Mouse (Mus musculus) myocyte (in vitro differentiated cells): Measurements from ENCODE around the gene Gen1. TPM values are rescaled to one million over a fixed set of nuclear protein-coding genes. Genes with fewer than 3 reads are reported as not detected.

Experiments
- H3K27me3 ChIP-seq: one replicate; pipeline ENCODE4 v1.6.1; 2011; ENCODE audit not compliant: control insufficient read depth, insufficient read depth, insufficient read length
- H3K36me3 ChIP-seq: one replicate; pipeline ENCODE4 v1.6.1; 2011; ENCODE audit not compliant: control insufficient read depth, insufficient read depth
- H3K4me2 ChIP-seq: one replicate; pipeline ENCODE4 v1.6.1; 2011; ENCODE audit warnings: low read depth, control low read depth
- H3K4me3 ChIP-seq: one replicate; pipeline ENCODE4 v1.5.1; 2011; ENCODE audit warnings: mild to moderate bottlenecking, control low read depth, moderate library complexity
- H3K79me2 ChIP-seq: one replicate; pipeline ENCODE4 v1.6.1; 2011; ENCODE audit not compliant: control insufficient read depth, insufficient read depth
- H3ac ChIP-seq: one replicate; pipeline ENCODE4 v1.6.1; 2011; ENCODE audit not compliant: control insufficient read depth, insufficient read length
- CEBPB ChIP-seq: IDR thresholded peaks from 2 replicates; pipeline ENCODE4 v1.6.1; 2011; ENCODE audit warnings: mild to moderate bottlenecking, moderate library complexity; ENCODE audit not compliant: poor library complexity, insufficient read depth, severe bottlenecking
- E2F4 ChIP-seq: IDR thresholded peaks from one replicate; pipeline ENCODE4 v1.6.1; 2011; ENCODE audit warnings: mild to moderate bottlenecking, control low read depth, moderate library complexity; ENCODE audit not compliant: insufficient read depth
- MAX ChIP-seq: IDR thresholded peaks from one replicate; pipeline ENCODE4 v1.6.1; 2011; ENCODE audit warnings: low read depth, mild to moderate bottlenecking, control low read depth
- MYOD1 ChIP-seq, 3 experiments: IDR thresholded peaks; one replicate each; pipeline ENCODE4 v1.6.1; 2011; ENCODE audit warnings: control low read depth in 2 of 3, low read depth in 2 of 3, mild to moderate bottlenecking in 2 of 3, moderate library complexity in 1 of 3; ENCODE audit not compliant: insufficient read length in 2 of 3, control insufficient read depth in 1 of 3
- MYOG ChIP-seq, 3 experiments: IDR thresholded peaks; one replicate each; pipeline ENCODE4 v1.6.1; 2011; ENCODE audit warnings: control low read depth in 2 of 3, low read depth in 2 of 3, mild to moderate bottlenecking in 2 of 3; ENCODE audit not compliant: insufficient read length in 2 of 3, control insufficient read depth in 1 of 3, insufficient read depth in 1 of 3
- POLR2A ChIP-seq: IDR thresholded peaks from one replicate; pipeline ENCODE4 v1.6.1; 2011; ENCODE audit warnings: low read depth, mild to moderate bottlenecking, control low read depth, moderate library complexity; ENCODE audit not compliant: insufficient read length
- POLR2AphosphoS2 ChIP-seq: IDR thresholded peaks from one replicate; pipeline ENCODE4 v1.6.1; 2011; ENCODE audit warnings: low read depth, control low read depth; ENCODE audit not compliant: insufficient read length
- REST ChIP-seq: IDR thresholded peaks from one replicate; pipeline ENCODE4 v1.6.1; 2011; ENCODE audit warnings: mild to moderate bottlenecking, control low read depth, moderate library complexity; ENCODE audit not compliant: insufficient read depth, insufficient read length
- SRF ChIP-seq: IDR thresholded peaks from one replicate; pipeline ENCODE4 v1.6.1; 2011; ENCODE audit warnings: low read depth; ENCODE audit not compliant: control insufficient read depth, insufficient read length
- TCF12 ChIP-seq: IDR thresholded peaks from one replicate; pipeline ENCODE4 v1.6.1; 2011; ENCODE audit warnings: mild to moderate bottlenecking, control low read depth; ENCODE audit not compliant: poor library complexity, insufficient read depth, severe bottlenecking
- TCF3 ChIP-seq: IDR thresholded peaks from one replicate; pipeline ENCODE4 v1.6.1; 2011; ENCODE audit warnings: low read depth, control low read depth; ENCODE audit not compliant: insufficient read length
- USF1 ChIP-seq: IDR thresholded peaks from one replicate; pipeline ENCODE4 v1.6.1; 2011; ENCODE audit warnings: low read depth, mild to moderate bottlenecking, control low read depth, moderate library complexity
- polyA plus RNA-seq: library from polyadenylated mRNA; unstranded; fragments of >200 nt; fragmentation: generic; extraction: Trizol; gene quantifications from one replicate; pipeline ENCODE4 v1.2.1, GENCODE M21; 2012; ENCODE audit warnings: missing spikeins

The Gen1 gene
- polyA plus RNA-seq, 1 experiment = 1.8 TPM

GRCm38 (mm10) chr12:11214776-11215175, 50.8 kb downstream of the Gen1 start:
- Histone ChIP-seq H3K4me3 (no peak overlapping the region), H3K27me3 (no peaks in the 10 kb centered on the region), H3K36me3 (no peaks in the 10 kb centered on the region), H3K79me2 (no peaks in the 10 kb centered on the region), H3ac (no peak overlapping the region), H3K4me2 (no peak overlapping the region)
- no peak for TF ChIP-seq MYOD1 (IDR thresholded peaks at IDR 0.05; ENCODE audit: control insufficient read depth in 1 of 3, insufficient read length in 2 of 3, low read depth in 2 of 3)
- TF ChIP-seq SRF = no peak
- no peak for TF ChIP-seq CEBPB
- no peak for TF ChIP-seq USF1
- TF ChIP-seq MAX = no peak
- TF ChIP-seq POLR2AphosphoS2 = no peak
- no peak for TF ChIP-seq TCF3
- no peak for TF ChIP-seq E2F4
- no peak for TF ChIP-seq TCF12
- no peak for TF ChIP-seq REST
- no peak for TF ChIP-seq POLR2A
- no peak for TF ChIP-seq MYOG (IDR thresholded peaks at IDR 0.05; ENCODE audit: control insufficient read depth in 1 of 3, insufficient read depth in 1 of 3, insufficient read length in 2 of 3, low read depth in 2 of 3)

GRCm38 (mm10) chr12:11212881-11213280, 52.7 kb downstream of the Gen1 start:
- no peaks in the 10 kb centered on the region for H3K79me2 ChIP-seq
- H3K4me3 ChIP-seq = no peak overlapping the region
- H3K4me2 ChIP-seq = no peak overlapping the region
- H3ac ChIP-seq = no peak overlapping the region
- no peaks in the 10 kb centered on the region for H3K36me3 ChIP-seq
- H3K27me3 ChIP-seq = no peaks in the 10 kb centered on the region
- TF ChIP-seq SRF (no peak), E2F4 (no peak), CEBPB (no peak), POLR2AphosphoS2 (no peak), TCF3 (no peak), POLR2A (no peak), USF1 (no peak), MAX (no peak), TCF12 (no peak), MYOD1 (IDR thresholded peaks at IDR 0.05; ENCODE audit: control insufficient read depth in 1 of 3, insufficient read length in 2 of 3, low read depth in 2 of 3) (no peak), MYOG (IDR thresholded peaks at IDR 0.05; ENCODE audit: control insufficient read depth in 1 of 3, insufficient read depth in 1 of 3, insufficient read length in 2 of 3, low read depth in 2 of 3) (no peak), REST (no peak)

DNA sequence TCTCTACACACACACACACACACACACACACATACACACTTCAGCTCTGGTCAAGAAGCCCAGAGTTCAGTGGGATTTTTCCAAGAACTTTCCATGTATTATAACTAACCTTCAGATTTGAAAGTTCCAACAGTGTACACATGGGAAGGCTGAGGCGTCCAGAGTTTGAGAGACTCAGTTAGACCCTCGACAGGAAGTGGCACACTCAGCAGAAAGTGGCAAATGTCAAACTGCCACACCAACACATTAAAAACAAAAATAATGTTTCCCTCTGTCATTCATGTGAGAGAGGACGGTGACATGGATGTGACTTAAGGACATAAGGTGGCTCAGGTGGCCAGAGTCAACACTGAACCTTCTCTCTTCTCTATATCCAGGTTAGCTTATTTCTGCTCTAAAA, 55.2 kb downstream of the Gen1 start:
- TF ChIP-seq E2F4 (no peak), MAX (no peak), TCF3 (no peak), CEBPB (no peak), MYOG (IDR thresholded peaks at IDR 0.05; ENCODE audit: control insufficient read depth in 1 of 3, insufficient read depth in 1 of 3, insufficient read length in 2 of 3, low read depth in 2 of 3) (no peak), REST (no peak), POLR2A (no peak), MYOD1 (IDR thresholded peaks at IDR 0.05; ENCODE audit: control insufficient read depth in 1 of 3, insufficient read length in 2 of 3, low read depth in 2 of 3) (no peak)
- Histone ChIP-seq H3K79me2 (no peaks in the 10 kb centered on the region), H3K4me3 (no peak overlapping the region), H3K36me3 (no peaks in the 10 kb centered on the region), H3ac (no peak overlapping the region), H3K4me2 (no peak overlapping the region), H3K27me3 (no peaks in the 10 kb centered on the region)

- no peaks in the 10 kb centered on the region for H3K79me2 ChIP-seq
- no peak overlapping the region for H3ac ChIP-seq
- no peak overlapping the region for H3K4me2 ChIP-seq
- TF ChIP-seq E2F4 = no peak
- TF ChIP-seq CEBPB = no peak
- TF ChIP-seq POLR2AphosphoS2 = no peak
- TF ChIP-seq MYOD1 (IDR thresholded peaks at IDR 0.05; ENCODE audit: control insufficient read depth in 1 of 3, insufficient read length in 2 of 3, low read depth in 2 of 3) = no peak
- no peak for TF ChIP-seq POLR2A
- TF ChIP-seq USF1 = no peak
- TF ChIP-seq TCF3 = no peak
- TF ChIP-seq REST = no peak
- no peak for TF ChIP-seq MYOG (IDR thresholded peaks at IDR 0.05; ENCODE audit: control insufficient read depth in 1 of 3, insufficient read depth in 1 of 3, insufficient read length in 2 of 3, low read depth in 2 of 3)
- no peak for TF ChIP-seq TCF12
- no peak for TF ChIP-seq MAX
- no peak for TF ChIP-seq SRF
- H3K36me3 ChIP-seq = no peaks in the 10 kb centered on the region
- no peaks in the 10 kb centered on the region for H3K27me3 ChIP-seq
- H3K4me3 ChIP-seq = no peak overlapping the region
Observed at GRCm38 (mm10) chr12:11209636-11210035, 56.0 kb downstream of the Gen1 start.

DNA sequence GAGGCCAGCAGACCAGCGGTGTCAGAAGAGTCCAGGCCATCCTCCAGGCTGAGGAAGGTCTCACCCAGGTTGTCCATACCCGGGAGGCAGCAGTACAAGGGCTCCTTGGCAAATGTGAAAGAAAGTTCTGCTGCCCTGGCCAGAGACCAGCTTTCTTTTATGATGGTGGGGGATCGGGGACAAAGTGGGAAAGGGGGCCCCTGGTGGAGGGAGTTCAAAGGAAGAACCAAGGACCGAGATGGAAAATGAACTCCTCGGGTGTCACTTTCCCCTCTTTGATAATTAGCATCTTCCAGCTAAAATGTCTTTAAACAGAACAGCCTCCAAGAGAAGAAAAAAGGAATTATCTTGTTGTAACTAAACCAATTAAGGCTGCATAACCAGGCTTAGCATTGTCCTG, 56.7 kb downstream of the Gen1 start, which contains the start of gene Msgn1:
TSS of gene Msgn1 (minus strand) at position 101 of the 400 bp plus-strand sequence.
- Histone ChIP-seq H3K4me2 (no peak within 1 kb of the TSS), H3K79me2 (no peaks in the 10 kb centered on the region), H3K36me3 (no peaks in the 10 kb centered on the region), H3K4me3 (no peak within 1 kb of the TSS), H3ac (no peak within 1 kb of the TSS), H3K27me3 (no peaks in the 10 kb centered on the region)
- TF ChIP-seq REST (no peak), POLR2A (no peak), E2F4 (no peak)
